Mouse (Mus musculus): ENCODE results near the gene Gga1.

DNA sequence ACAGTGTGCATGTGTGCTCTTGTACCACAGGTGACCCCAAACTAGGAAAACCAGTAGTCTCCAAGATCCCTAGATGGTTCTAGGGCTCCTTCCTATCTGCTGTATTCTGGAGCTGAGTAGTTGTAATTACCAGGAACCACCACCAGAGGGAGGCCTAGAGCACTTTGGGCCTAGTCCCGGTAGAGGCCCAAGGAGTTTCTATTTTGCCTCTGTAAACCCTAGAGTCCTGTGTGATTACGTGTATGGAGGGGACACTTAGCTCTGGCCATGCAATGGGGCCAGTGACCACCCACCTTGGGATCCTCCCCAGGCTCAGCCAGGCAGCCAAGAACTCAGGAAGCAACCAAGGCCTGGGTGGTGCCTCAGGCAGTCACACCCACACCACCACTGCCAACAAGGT lies 26.3 kb downstream of the Gga1 start:
- no peak for TF ChIP-seq FLI1 (IDR thresholded peaks at IDR 0.05; ENCODE audit: low read length)
- TF ChIP-seq GATA1 (IDR thresholded peaks at IDR 0.05; ENCODE audit: borderline replicate concordance, low read length), result no peak
